Mouse (Mus musculus) heart, adult 9 months (tissue): ENCODE data around the gene D10Jhu81e.
"Not testable (repeated sequence)": the region's sequence is repeated elsewhere in the genome, so short reads cannot be mapped to it uniquely, and the experiment has no call there.

Source experiments
- DNase-seq, 2 experiments: peaks; one replicate each; pipeline ENCODE4 v3.0.0; 2022; ENCODE audit warnings: low spot score in 2 of 2

The D10Jhu81e gene

DNA sequence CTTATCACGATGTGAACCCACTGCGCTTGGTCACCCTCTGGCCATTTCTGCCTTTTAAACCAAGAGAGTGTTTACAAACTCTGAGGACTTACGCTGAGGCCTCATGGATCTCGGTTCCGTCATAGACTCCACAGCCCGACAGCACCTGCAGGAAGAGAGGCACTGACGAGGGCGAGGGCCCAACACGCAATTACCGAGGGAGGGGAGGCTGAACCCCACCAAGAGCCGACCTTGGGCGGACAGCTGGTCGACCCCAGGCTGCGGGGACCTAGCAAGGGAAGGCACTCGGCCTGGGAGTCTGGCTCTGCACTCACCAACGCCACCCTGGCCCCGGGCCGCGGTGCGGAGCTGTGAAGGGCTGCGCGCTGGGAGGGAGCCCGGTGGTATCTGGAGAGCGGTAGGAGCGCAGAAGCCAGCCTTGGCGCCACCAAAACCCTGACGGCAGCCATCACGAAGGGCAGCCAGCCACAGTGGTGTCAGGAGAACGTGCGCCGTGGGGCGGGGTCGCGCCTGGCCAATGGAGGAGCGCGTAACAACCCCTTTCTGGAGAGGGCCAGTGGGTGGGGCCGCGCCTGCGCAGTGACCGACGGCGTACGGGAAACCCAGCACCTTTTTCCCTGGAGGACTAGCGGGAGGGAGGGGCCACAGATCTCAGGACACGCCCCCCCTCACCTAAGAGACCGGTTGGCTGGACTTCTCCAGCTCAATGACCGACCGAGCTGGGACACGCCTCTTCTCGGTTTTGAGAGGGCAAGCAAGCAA is at the start of gene D10Jhu81e:
TSS of gene D10Jhu81e (minus strand) at position 502 of the 762 bp plus-strand sequence.
- peak; percentile 98 to 99 for DNase-seq

- DNase-seq = no peak
These were observed 49.0 kb upstream of the D10Jhu81e start for GRCm38 (mm10) chr10:78218576-78218975.

GRCm38 (mm10) chr10:78216376-78217083 is 46.9 kb upstream of the D10Jhu81e start:
- DNase-seq = no peak

DNA sequence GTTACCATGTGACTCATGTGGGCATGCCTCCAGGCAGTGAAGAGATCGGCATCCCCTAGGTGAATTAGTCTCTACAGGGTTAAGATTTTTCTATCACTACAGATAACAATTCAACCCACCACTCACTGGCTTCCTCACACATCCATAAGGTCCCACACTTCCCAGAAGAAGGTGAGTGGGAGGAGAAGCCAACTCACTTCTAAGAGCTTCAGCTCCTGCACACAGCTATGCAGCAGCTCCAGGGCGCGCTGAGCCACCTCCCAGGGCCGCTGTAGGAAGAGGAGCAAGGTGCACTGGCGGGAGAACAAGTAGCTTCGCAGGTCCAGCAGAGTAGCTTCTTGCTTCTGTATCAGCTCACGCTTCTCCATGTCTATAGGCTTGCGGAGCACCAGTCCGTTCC is 44.8 kb upstream of the D10Jhu81e start:
- DNase-seq = no peak

- DNase-seq = no peak
These were observed 41.7 kb upstream of the D10Jhu81e start for GRCm38 (mm10) chr10:78211311-78211710.

DNA sequence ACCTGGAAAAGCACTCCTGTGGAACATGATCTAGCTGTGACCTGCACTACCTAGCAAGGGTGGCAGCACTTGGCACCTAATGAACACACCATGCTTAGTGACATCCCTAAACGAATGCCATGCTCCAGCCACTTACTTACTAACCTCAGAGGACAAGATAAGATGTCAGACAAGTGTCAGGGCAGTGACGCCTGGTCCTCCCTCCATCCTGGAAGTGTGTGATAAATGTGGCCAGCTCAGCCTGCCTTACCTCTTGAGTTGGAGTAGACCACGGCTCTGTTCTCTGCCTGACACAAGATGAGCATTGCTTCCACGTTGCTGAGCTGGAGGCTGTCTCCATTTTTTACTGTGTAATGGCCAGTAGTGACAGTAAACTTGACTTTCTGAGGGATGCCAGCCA is 31.6 kb upstream of the D10Jhu81e start:
- no peak for DNase-seq

GRCm38 (mm10) chr10:78192933-78193332 is 23.4 kb upstream of the D10Jhu81e start:
- no peak for DNase-seq

DNA sequence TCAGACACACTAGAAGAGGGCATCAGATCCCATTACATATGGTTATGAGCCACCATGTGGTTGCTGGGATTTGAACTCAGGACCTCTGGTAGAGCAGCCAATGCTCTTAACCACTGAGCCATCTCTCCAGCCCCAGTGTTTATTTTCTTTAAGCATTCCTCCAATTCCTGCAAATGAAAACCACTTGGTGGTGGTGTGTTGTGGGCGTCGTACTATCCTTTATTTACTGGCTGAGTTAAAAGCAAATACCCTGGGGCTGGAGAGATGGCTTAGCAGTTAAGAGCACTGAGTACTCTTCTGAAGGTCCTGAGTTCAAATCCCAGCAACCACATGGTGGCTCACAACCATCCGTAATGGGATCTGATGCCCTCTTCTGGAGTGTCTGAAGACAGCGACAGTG is 16.5 kb upstream of the D10Jhu81e start:
- DNase-seq = not testable (repeated sequence)

- no peak for DNase-seq
These were observed 15.8 kb upstream of the D10Jhu81e start for GRCm38 (mm10) chr10:78185381-78185725.

DNA sequence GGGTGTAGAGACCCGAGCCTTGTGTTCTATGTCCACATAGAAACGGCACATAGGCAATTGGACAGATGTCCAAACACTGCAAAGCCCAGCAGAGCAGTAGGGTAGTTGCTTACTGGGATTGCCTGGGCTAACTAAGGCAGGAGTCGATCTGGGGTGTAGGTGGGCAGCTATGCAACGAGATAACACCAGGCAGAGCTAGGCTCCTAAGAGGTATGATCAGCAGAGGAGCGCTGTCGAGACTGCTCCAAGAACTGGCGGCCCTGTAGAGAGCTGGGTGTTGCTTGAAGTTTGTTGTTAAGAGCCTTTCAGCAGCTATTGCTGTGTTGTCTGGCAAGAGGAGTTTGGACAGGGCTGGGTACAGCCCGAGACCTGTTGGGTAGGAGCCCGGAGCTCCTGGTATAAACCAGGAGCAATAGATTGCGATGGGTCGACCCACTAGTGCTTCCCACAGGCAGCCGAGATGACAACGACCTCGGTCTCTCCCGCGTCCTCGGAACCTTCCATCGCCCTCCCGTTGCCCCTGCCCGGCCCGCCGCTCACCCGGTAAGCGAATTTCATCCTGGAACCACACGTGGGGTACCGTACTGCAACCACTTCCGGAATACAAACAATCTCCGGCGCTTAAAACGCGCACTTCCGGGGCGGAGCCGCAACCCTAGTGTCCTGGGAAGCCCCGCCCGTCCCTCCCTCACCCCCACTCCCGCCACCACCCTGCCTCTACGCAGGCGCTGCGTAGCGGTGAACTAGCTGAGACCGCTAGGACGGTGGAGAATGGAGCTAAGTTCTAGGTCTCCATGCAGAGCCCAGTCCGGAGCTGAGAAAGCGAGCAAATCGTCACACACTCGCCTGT is 15.2 kb upstream of the D10Jhu81e start, which contains the start of gene Pwp2:
TSS of gene Pwp2 (minus strand) at position 619 of the 850 bp plus-strand sequence.
- peak; percentile 87 to 89 for DNase-seq

- no peak for DNase-seq
These were observed 14.0 kb upstream of the D10Jhu81e start for GRCm38 (mm10) chr10:78183577-78183976.

DNA sequence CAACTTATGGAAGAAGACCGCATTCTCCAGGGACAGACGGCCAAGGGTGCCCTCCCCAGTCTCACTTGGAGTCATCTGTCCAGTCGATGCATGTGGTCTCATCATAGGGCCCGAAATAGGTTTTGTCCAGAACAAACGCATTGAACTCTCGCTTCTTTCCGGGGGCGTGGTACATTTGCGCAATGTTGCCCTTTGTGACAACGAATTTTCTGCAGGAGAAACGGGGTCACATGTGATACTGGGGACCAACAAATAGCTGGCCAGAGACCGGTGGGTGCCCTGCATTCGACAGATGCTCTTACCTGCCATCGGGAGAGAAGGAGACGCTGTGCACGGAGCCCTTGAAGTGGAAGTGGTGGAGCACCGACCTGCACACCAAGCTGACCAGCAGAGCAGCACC is 12.7 kb upstream of the D10Jhu81e start:
- DNase-seq = no peak

GRCm38 (mm10) chr10:78174474-78174873 is 4.9 kb upstream of the D10Jhu81e start:
- DNase-seq = no peak

DNA sequence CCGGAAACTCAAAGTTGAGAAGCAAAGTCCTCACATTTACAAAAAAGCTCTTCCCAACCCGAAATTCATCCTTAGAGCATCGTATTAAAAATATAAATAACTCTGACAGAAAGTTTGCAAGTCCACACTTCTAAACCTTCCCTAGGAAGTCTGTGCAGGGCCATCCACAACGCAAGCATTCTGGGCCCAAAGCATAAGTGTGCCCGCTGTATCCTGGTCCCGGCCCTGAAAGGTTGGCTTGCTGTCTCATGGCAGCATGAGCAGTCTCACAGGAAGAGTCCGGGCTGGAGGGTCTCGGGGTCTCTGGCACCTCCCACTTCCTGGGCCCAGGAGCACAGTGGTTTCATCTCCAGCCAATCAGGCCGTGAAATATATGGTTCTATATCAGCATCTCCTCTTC is 2.0 kb upstream of the D10Jhu81e start:
- DNase-seq = no peak

DNA sequence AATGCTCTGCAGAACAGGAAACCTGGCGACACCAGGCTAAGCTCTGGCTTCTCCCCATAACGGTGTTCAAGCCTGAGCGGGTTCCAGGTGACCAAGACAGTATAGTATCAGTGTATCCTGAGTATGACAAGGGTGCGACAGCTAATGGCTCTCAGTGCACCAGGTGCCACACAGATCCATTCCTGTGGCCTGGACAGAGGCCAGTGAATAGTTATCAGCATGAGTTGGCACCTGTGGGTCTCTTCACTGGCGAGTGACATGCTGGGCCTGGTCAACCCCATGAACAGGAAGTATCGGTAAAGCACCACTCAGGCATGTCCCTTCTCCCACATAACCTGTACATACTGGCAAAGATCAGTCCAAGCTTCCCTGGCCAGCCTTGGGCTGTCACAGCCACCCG is 1.5 kb upstream of the D10Jhu81e start:
- DNase-seq = no peak

DNA sequence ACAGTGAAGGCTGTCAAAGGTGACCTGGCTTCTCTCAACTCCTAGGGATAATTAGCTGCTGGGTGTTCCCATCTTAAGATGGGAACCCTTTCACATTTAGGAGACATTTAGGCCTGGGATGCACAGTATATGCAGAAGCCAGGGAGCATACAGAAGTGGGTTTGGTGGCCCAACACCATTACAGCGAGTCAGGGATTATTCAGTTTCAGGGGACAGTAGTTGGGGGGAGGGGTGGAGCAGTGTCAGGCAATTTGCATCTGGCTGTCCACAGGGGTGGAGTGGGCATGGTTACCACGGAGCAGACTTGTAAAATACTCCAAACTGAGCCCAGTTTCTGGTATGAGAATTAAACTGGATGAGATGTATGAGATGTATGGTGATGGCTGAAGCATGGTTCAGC is 863 bp upstream of the D10Jhu81e start:
- DNase-seq = no peak

- no peak for DNase-seq
These were observed 790 bp downstream of the D10Jhu81e start for GRCm38 (mm10) chr10:78168792-78169191.

- no peak for DNase-seq
These were observed 1.8 kb downstream of the D10Jhu81e start for GRCm38 (mm10) chr10:78167775-78168174.

GRCm38 (mm10) chr10:78167333-78167732 is 2.2 kb downstream of the D10Jhu81e start:
- DNase-seq = no peak

- DNase-seq = no peak
These were observed 4.2 kb downstream of the D10Jhu81e start for GRCm38 (mm10) chr10:78165256-78166005.

DNA sequence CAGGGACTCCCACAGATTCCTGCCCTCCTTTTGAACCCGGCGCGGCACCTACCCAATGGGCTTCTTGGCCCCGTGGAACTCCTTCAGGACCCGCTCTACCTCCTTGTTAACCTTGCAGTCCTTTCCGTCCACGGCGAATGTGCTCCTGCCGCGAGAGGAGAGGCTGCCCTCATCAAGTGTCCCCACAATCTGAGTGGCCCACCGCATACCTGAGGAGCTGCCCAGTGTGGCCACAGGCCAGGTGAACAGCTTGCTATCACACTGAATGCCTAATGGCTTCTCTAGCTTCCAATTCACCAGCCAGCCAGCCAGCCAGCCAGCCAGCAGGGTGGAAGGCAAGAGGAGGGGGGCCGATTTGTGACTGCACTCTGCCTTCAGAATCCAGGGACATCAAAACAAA is 4.8 kb downstream of the D10Jhu81e start:
- no peak for DNase-seq

DNA sequence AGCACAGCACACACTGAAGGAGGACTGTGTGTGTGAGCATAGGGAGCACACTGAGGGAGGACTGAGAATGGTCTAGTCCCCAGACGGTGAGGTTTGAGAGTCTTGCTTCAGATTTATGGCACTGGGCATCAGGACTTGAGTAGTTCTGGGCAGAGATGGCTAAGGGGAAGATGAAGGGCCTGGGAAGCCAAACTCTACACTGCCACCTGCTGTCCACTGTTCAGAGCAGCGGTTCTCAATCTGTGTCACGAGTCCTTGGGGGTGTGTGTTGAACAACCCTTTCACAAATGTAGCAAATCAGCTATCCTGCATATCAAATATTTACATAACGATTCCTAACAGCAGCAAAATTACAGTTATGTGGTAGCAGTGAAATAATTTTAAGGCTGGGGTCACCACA is 5.7 kb downstream of the D10Jhu81e start:
- DNase-seq = peak; percentile 50 to 69
